Mouse (Mus musculus): ENCODE measurements around the gene Slc9a8.

Gene Slc9a8

DNA sequence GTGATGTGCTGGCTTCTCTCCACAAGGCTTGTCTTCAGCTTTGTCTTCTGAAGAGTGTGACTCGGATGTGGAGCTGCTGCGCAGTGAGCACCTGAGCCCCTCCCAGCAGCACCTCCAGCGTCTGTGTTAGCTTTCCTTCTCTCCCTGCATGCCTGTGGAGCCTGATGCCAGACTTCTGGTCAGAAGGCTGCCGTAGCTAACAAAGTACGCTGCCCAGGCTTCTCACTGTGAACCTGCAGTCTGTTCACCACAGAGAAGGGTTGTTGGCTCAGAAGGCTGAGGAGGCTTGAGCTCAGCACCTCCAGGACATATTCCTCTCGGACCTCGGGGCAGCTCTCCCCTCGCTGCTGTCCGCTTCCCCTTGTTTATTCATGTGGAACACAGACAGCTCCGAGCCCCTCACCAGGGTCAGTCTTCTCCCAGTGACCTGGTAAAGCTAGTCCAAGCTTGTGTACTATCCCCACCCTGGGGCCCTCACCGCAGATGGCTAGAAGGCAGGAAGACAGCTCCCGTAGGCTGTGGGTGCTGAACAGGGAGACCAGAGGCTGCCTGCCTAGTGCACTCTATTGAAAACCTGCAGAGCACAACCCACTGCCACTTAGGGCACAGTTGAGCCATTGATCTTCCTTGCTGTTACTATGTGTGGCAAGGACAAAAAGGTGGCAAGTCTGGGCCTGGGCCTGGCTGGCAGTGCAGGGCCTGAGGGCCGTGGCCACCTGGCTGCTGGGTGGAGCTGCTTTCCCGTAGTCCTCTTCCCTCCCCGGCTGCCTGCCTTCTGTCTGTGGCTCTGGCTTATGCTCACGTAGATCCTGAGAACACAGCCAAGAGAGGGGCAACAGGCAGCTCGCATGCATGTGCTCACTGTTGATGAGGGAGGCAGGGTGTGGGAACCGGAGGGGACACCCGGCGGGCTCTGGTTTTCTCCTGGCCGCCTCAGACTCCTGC is 28.1 kb downstream of the Slc9a8 start:
- DNase-seq (ENCODE audit: low spot score in 2 of 2) = no peak

DNA sequence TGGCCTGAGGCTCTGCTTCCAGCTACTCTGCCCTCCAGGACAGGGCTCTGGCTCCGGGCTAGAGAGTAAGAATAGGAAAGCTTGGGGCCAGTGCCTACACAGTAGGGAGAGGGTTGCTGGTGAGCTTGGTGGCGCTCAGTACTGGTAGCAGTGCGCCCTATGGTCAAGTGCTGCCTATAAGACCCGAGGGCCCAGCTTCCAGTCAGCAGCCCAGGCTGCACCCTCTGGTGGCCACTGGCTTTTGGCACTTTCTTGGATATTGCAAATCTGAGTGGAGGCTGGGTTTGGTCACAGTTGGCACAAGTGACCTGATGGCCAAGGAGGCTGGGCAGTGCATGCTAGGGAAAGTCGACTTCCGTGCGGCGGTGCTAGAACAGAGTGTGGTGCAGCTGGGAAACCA is 29.1 kb downstream of the Slc9a8 start:
- DNase-seq (ENCODE audit: low spot score in 2 of 2) = no peak

DNA sequence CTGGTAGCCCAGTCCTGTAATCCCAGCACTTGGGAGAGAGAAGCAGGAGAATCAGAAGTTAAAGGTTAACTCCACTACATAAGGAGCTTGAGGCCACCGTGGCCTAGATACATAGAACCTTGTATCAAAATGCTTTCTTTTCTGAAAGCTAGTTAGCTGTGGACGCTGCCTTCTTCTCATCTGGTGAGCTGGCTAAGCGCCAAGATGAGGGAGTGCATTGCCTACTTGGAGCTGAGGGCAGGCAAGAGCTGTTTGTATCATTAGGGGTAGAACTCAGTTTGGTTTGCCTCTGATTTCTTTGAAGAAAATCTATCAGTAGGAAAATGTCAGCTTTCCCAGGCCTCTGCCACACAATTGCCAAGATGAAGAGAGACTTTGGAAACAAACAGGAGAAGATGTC is 32.3 kb downstream of the Slc9a8 start:
- no peak for DNase-seq (ENCODE audit: low spot score in 2 of 2)

DNA sequence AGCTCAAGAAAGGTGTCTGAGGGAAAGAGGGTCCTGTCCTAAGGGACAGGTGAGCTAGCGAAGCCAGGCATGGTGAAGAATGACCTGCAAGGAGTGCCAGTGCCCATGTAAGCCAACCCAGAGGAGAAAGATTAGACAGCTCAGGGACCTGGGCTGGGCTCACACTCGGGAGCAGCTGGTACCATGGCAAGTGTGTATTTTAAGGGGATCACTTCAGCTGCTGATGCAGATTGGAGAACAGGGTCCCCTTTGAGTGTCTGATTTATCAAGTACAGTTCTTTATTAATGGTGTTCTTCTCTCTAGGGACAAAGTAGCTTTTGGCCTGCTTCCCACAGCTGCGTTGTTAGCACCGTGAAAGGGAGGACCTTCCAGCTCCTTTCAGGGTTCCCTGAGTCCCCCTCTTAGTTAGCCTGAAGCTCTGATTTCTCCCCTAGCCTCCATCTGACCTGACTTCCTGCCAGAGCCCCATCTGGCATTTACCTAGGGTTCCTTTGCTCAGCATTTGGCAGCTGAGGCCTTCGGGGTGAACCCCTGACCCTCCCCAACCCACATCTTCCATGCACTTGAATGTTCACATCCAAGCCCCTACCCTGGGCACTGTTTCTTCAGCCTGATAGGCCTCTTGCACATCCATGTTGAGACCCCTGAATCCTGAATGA is 35.0 kb downstream of the Slc9a8 start:
- no peak for DNase-seq (ENCODE audit: low spot score in 2 of 2)

DNA sequence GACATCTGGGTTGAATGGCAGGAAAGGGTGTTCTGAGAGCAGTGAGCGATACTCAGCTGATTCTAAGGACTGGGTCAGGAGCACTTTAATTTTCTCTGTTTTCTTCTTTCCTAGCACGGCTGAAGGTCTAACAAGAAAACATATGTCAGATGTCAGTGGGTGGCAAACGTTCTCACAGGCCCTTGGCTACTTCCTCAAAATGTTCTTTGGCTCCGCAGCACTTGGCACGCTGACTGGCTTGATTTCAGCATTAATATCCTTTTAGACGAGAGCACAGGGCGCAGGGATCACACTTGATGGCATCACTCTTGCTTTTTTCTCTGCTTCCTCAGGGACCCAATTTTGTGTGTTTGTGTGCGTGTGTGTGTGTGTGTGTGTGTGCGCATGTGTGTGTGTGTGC is 35.7 kb downstream of the Slc9a8 start:
- no peak for DNase-seq (ENCODE audit: low spot score in 2 of 2)

DNA sequence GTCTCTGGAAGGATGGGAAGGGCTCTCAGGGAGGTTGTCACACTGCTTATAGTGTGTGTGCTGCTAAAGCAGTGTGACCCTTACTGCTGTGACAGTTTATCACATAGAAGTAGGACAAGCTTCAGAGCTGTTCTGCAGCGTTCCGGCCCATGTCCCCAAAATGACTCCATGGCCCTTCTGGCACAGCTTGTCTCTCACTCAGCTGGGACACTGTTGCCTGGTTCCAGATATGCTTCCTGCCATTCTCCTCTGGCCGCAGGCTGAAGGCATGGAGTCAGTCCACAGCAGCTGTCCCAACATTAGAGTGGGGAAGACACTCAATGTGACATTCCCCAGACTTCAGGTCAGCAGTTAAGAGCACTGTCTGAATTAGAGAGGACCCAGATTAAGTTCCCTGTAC is 37.0 kb downstream of the Slc9a8 start:
- no peak for DNase-seq (ENCODE audit: low spot score in 2 of 2)

DNA sequence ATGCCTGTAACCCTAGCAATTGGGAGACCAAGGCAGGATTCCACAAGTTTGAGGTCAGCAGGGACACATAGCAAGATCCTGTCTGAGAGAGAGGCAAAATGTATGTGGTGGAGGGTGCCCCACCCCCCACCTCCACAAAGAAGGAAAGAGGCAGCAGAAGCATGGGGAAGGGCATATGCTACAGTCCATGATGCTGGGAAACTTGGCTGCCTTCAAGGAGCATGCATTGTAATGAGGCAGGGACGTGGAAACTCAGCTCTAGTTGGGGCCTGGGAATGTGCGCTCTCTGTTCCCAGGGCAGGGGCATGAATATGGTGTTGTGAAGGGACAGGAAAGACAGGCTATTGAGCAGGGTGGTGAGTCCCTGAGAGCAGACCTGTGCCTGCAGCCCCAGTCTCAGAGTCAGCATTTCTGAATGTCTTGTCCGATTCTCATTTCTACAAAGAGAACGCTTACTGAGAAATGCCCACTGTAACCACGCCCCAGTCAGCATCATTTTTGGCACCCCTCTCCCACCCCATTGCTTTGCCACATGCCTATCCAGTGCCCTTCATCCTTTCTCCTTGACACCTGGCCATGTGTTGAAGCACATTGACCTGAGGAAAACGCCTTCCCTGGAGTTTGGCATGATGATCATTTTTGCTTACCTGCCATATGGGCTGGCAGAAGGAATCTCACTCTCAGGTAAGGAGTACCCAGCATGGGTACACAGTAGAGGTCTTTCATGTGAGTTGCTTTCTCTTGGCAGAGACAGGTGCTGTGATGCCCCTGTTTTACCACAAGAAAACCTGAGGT is 37.8 kb downstream of the Slc9a8 start:
- no peak for DNase-seq (ENCODE audit: low spot score in 2 of 2)

DNA sequence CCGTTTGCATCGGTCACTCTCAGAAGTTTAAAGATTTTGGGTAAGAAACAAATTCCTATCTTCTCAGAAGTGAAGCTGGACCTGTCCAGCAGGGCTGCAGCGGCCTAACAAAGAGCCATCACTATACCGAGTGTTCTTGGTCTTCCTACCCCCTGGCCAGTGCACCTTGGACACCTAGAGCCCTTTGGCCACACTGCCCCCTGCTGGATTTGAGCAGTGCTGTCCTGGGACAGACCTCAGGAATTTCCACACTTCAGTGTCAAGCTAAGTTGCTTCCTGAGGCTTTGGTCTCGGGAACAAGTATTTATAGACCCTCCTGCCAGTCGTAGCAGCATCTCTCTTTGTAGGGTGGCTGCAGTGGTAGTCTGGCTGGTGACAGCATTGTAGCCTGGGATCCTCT is 41.4 kb downstream of the Slc9a8 start:
- peak in 1 of 2 experiments; percentile 56 for DNase-seq (ENCODE audit: low spot score in 2 of 2)

DNA sequence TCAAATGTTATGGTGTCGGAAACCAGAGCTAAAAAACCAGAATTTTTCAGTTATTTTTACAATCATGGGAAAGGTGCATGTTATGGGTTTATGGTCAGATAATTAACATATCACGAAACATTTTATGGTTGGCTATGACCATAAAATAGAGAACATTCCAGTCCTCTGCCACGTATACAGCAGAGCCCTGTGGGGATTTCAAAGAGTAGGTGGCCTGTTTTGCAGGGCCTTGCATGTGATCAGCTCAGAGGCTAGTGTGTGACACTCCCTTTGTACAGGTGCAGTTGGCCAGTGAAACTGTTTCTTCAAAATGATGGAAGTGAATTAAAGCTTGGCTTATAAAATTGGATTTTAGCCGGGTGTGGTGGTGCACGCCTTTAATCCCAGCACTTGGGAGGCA is 42.3 kb downstream of the Slc9a8 start:
- DNase-seq (ENCODE audit: low spot score in 2 of 2) = no peak

DNA sequence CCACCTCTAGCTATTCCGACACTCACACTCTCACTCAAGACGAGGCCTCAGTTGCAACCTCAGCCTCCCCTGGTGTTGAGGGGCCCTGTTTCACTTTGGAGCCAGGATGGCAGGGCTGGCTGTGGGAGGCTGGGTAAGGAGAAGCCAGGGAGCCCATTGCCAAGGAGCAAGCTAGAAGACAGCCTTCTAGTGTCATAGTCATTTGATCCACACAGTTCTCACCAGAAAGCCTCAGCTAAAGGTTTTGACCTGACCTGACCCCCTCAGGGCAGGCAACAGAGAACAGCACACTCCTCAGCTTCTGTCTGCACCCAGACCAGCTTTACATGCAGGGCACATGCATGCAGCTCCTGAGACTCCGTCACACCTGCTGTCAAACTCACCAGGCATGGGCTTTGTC is 44.4 kb downstream of the Slc9a8 start:
- DNase-seq (ENCODE audit: low spot score in 2 of 2) = no peak

DNA sequence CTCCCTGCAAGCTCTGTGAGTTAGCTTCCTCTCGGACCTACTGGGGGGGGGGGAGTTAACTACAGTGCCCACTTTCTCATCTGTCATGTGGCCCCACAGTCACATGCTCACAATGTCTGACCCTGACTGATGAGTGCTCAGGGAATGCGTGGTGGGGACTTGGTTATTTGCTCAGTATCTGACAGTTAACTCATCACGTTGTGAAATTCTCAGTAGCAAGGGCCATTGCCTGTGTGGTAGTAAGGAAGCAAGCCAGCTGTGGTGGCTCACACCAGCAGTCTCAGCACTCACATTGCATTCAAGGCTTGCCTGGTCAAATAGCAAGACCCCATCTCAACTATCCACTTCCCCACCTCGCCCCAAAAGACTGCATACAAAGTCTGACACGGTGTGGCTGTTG is 45.7 kb downstream of the Slc9a8 start:
- no peak for DNase-seq (ENCODE audit: low spot score in 2 of 2)

DNA sequence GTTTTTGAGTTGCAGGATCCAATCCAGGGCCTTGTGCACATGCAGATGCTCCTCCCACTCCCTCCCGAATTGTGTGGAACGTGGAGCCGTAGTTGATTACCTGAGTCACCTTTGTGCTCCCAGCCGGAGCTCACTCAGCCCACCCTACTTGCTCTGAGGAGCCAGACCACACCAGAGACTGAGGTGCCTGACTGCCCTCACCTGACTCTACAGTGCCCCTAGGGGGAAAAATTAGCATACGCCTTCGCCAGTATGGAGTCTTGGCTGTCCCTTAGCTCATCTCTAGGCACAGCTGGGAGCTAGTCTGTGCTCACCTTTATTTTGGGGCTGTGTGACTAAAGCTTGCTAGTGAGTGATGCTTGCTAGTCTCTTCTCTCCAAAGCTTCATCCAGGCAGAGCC is 46.9 kb downstream of the Slc9a8 start:
- DNase-seq (ENCODE audit: low spot score in 2 of 2) = peak in 1 of 2 experiments; percentile 39

DNA sequence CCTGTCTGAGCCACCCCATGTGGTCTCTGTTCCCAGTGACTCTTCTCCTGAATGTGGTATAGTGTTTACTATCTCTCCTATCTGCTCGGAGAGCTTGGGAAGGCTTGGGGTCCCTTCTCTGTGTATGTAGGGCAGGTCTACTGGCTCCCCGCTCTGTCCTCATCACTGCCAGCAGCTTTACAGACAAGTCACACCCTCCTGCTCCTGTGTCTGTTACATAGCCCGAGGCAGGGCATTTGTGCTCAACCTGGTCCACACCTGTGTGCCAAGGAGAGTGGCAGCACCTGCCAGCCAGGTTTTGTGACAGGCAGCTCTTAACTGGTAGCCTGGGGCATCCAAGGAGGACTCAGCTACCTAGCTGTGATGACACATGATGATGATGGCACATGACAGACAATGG is 49.1 kb downstream of the Slc9a8 start:
- no peak for DNase-seq (ENCODE audit: low spot score in 2 of 2)

DNA sequence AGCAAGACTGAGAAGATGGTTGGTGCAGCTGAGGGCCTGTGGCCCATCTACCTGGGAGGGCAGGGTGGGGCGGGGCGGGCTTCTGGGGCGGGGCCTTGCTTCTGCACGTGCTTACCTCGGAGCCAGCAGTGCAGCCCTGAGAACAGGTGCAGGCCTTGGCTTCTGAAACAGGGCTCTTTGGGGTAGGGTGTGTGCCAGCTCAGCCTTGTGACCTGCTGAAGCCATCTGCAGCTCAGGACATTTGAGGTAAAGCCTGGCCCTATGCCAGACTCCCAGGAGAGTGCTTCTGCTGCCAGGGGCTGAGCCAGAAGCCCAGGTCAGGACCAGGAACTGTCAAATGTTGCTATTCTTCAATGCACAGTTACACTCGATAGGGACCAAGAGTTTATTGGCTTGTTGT is 50.1 kb downstream of the Slc9a8 start:
- DNase-seq (ENCODE audit: low spot score in 2 of 2) = no peak

DNA sequence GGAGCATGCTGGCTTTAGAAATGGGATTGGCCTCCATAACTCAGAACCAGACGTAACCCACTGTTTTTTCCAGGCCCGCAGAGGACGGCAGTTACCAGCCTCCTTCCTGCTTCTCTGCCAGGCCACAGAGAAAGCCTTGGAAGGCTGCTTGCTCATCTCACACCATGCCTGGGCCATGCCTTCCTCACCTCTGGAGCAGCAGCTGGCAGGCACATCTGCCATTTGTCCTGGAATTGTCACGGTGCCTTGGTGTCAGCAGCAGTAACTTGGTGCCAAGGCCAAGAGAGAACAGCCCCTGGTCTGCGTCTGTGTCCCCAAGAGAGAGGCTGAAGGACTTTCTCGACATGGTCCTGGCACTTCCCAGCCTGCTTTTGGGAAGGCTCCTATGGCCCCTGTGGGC is 52.7 kb downstream of the Slc9a8 start:
- no peak for DNase-seq (ENCODE audit: low spot score in 2 of 2)

DNA sequence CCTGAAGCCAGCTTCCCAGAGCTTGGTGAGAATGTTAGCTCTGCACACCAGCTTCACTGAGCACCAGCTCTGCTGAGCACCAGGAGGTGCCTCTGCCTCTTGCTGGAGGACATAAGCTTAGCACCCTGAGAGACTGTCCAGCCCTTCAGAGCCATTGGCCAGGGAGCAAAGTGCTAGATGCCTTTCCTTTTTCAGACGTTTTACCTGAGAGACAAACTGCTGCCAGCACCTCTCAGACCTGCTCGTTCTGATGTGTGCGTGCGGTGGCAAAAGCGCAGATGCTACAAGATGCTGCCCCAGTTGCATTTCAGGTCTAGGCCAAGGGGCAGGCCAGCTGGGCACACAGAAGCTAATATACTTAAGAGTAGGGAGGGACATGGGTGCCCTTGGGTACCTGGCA is 54.1 kb downstream of the Slc9a8 start:
- no peak for DNase-seq (ENCODE audit: low spot score in 2 of 2)

DNA sequence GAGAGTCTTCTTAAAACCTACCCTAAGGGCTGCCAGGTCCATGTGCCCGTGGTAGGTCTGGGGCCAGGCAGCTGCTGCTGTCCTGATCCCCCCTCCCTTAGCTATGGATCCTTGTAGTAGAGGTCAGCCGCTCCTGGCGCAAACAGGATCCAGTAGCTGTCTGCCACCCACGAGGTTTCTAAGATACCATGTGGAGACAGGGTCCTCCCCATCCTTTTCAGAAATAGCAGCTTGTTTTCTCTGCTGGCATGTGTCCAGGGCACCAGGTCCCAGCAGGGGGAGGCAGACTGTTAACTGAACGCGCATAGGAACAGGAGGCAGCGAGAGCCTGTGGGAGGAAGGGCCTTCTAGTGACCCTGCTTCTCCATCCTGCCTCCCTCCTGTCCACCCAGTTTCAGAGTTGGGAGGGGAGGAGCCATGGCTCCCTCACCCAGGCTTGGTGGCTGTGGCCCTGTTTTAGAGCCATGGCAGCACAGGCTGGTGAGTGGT is 54.7 kb downstream of the Slc9a8 start:
- no peak for DNase-seq (ENCODE audit: low spot score in 2 of 2)

DNA sequence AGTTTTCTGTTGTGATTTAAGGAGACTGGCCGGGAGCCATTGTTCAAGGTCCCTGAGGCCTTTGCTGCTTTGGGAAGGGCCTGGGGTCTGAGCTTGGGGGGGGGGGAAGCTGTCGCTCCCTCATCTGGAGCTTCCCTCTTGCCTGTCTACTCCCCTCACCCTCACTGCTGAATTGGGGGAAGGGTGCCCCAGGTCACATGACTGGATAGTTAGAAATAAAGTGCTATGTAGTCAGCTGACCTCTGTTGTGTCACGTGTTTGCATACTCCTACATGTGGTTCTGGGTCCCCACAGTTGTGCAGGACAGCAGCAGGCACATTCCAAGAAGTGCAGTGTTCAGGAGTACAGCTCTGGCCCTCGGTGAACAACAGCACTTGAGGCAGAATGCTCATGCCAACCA is 55.2 kb downstream of the Slc9a8 start:
- no peak for DNase-seq (ENCODE audit: low spot score in 2 of 2)

DNA sequence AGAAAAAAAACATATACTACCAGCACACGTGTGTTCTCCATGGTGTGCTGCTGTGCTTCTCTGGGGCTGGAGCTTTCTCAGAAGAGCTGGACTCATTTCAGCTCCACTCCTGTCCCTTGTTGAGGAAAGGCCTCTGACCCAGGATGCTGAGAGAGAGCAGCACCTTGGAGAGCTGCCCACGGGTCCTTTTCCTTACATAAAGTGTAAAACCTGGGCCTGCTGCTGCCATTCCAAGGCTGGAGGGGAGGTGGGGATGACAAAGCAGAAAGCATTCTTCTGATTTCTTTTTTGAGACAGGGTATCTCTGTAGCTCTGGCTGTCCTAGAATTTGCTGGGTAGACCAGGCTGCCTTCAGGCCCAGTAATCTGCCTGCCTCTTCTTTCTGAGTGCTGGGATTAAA is 56.6 kb downstream of the Slc9a8 start:
- no peak for DNase-seq (ENCODE audit: low spot score in 2 of 2)

DNA sequence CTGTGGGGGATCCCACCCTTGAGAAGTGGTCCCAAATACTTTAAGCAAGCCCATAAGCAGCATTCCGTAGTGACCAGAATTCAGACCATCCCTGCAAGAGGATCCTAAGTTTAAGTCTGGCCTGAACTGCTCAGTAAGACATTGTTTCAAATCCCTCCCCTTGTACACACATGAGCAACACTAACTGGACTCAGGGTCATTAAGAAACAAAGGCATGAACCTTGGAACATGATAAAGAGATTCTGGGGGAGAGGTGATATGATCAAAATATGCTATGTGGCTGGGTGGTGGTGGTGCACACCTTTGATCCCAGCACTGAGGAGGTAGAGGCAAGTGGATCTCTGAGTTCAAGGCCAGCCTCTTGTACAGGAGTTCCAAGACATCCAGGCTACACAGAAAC is 58.0 kb downstream of the Slc9a8 start:
- DNase-seq (ENCODE audit: low spot score in 2 of 2) = no peak

DNA sequence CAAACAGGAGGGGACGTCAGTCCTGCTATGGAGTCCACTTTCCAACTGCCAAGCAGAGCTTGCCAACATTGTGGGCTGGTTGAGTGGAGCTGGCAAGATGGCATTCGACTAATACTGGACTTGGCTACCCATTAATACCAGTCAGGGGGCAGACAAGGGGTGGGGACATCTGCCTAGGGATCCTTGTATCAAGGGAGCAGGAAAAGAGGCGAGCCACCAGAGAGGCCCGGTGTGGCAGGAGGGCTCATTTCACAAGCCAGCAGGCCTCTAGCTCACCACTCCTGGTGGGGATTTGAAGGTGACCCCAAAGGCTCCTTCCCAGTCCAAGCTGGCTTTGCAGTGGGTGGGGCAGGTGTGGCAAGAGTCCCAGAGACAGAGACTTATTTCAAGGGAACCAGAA is 61.2 kb downstream of the Slc9a8 start:
- DNase-seq (ENCODE audit: low spot score in 2 of 2) = no peak

DNA sequence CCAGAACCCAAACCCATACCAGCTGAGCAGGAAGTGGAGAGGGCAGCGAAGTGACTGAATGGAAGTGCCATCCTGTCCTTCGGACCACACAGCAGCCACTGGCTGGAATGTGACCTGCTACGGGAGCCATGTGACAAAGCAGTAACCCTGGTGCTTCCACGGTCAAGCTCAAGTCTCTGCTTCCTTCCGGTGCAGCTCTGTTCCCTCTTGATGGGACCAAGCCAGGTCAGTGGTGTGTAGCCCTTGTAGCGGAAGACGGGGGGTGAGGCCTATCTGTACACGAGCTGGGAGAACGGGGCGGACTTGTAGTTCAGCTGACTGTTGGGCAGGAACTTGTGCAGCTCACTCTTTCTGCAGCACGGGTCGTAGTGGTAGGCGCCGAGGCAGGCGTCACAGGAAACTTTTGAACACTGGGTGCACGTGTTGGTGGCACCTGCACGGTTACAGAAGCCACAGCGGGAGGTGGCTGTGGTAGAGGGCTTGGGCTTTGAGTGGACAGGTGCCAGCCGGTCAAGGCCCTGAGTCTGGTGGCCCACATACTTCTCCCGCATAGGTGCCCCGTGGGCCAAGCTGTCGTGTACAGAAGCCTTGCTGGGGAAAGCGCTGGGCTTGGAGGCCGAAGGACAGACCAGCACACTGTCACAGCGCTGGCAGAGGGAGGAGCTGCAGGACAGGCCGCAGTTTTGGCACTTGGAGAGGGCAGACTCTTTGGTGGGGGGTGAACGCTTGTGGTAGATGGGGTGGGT is 61.7 kb downstream of the Slc9a8 start:
- no peak for DNase-seq (ENCODE audit: low spot score in 2 of 2)

Measured in thymus, postnatal 10 days (tissue).